ENCODE assay signal across 7 mouse cellular contexts in the genomic region with DNA sequence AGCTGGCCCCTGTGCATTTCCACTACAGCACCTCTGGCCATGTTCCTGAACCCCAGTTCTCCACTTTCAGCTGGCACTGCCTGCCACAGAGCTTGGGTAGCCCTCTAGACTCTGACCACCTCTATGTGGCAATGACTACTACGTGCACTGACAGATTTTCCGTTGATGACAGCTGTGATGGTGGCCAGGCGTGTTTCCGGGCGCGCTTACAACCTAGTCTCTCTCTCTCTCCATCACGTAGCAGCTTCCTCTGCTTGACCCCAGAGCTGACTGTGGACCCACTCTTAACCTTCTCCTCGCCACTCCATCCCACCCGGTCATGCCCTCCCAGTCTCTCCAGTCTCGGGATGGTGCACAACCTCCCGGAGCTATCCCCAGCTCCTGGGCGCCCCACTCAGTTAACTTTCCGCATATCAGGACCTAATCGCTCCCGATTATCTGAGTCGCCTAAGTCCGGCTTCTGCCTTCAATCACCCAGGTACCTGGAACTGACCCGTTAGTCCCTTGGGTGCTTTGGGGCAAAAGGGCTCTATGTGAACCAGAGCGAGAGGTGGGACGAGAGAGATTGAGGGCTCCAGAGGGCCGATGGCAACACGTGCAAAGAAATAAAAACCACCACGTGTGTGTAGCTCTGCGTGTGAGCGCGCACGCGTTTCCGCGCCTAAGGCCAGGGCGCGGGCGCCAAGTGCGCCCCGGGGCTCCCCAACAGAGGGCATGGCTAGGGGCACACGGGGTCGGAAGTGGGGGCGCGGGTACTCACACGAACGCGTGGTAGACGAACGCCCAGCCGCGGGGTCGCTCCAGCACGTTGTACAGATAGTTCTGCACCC. TPM values are rescaled to one million over a fixed set of nuclear protein-coding genes. Genes with fewer than 3 reads are reported as not detected.
DNase-seq lines count a peak whose midpoint lies in the region; TF ChIP-seq lines count a peak whose summit lies in the region.

No protein-coding gene starts in this region.

- peaks cover 21% of the 10 kb centered on the region for H3K79me2 ChIP-seq in CH12.LX (replicated peaks; ENCODE audit: control insufficient read depth, extremely low read depth, insufficient read depth, poor library complexity, severe bottlenecking)

- H3K27me3 ChIP-seq in CH12.LX (replicated peaks): no peaks in the 10 kb centered on the region
- H3K27me3 ChIP-seq in forebrain, embryonic 10.5 days (ENCODE audit: poor library complexity, severe bottlenecking): peaks cover 50% of the 10 kb centered on the region
- H3K27me3 ChIP-seq in megakaryocyte, embryonic 14.5 days (replicated peaks): peaks cover 25% of the 10 kb centered on the region

- intact Hi-C loops in heart, postnatal 36 days (cut with DNase I): loop anchor here (5.0 kb wide), 1 partner anchor 307 kb away; no protein-coding TSS in a partner anchor
- intact Hi-C loops in left cerebral cortex, postnatal 10 days (cut with DNase I): loop anchor here (5.0 kb wide), 2 partner anchors 307 to 548 kb away; no protein-coding TSS in a partner anchor

- peak overlapping the region; percentile 73 for H3K9ac ChIP-seq in CH12.LX (ENCODE audit: insufficient read depth, low read depth)

- TF ChIP-seq POLR2A in CH12.LX (IDR thresholded peaks at IDR 0.05; ENCODE audit: low read depth, low read length): peak; percentile 45

- peak overlapping the region; percentile 77; the same call in 1 of the 2 replicates for H3K4me2 ChIP-seq in CH12.LX (ENCODE audit: insufficient read depth, low read depth, poor library complexity, severe bottlenecking)

- TF ChIP-seq EP300 in CH12.LX (IDR thresholded peaks at IDR 0.05; ENCODE audit: low read length): peak; percentile 45; the same call in 1 of the 2 replicates

- no peaks in the 10 kb centered on the region for H3K9me3 ChIP-seq in CH12.LX (replicated peaks; ENCODE audit: low read length)
- no peaks in the 10 kb centered on the region for H3K9me3 ChIP-seq in forebrain, embryonic 10.5 days
- no peaks in the 10 kb centered on the region for H3K9me3 ChIP-seq in megakaryocyte, embryonic 14.5 days

- DNase-seq in B cell, adult 2 months: peak; percentile 66 to 71
- DNase-seq in CH12.LX (ENCODE audit: extremely low read depth): peak; percentile 71
- peak; percentile 44 for DNase-seq in forebrain, embryonic 10.5 days (ENCODE audit: extremely low spot score, low spot score)
- peak; percentile 10 to 30 for DNase-seq in heart, postnatal 36 days
- DNase-seq in left cerebral cortex, postnatal 10 days (ENCODE audit: extremely low spot score in 1 of 2, low spot score in 2 of 2): peak; percentile 42 to 47
- peak; percentile 40 for DNase-seq in spleen, adult 12 weeks (ENCODE audit: low spot score)

- peaks cover 0 to 38% of the 10 kb centered on the region in 2 experiments; a peak in 2 of 4 replicates for H3K4me1 ChIP-seq in CH12.LX (ENCODE audit: control insufficient read depth in 1 of 2, insufficient read depth in 2 of 2)
- H3K4me1 ChIP-seq in forebrain, embryonic 10.5 days: peaks cover 26% of the 10 kb centered on the region
- peaks cover 49% of the 10 kb centered on the region for H3K4me1 ChIP-seq in megakaryocyte, embryonic 14.5 days

- in situ Hi-C loops in CH12.LX (cut with MboI; ENCODE audit: low pct_ligation_motif_present, low pct_unique_long_range_greater_than_20kb, low sequenced_read_pairs): loop anchor here (25.0 kb wide), 2 partner anchors 302 to 348 kb away; no protein-coding TSS in a partner anchor

- TF ChIP-seq CTCF in CH12.LX (conservative IDR thresholded peaks at IDR 0.05 in 1 of 2, IDR thresholded peaks at IDR 0.05 in 1 of 2; ENCODE audit: low read depth in 2 of 2, low read length in 2 of 2): peak in 1 of 2 experiments; percentile 27; a peak in 1 of 4 replicates

- peak overlapping the region; percentile 72 to 89 (median 80) for H3K4me3 ChIP-seq in CH12.LX (replicated peaks in 1 of 3; ENCODE audit: low read depth in 2 of 3, low read length in 2 of 3, poor library complexity in 1 of 3)
- H3K4me3 ChIP-seq in forebrain, embryonic 10.5 days: peak overlapping the region; percentile 76
- peak overlapping the region; percentile 95 for H3K4me3 ChIP-seq in megakaryocyte, embryonic 14.5 days (replicated peaks)

- peaks cover 0 to 3% of the 10 kb centered on the region in 2 experiments for H3K36me3 ChIP-seq in CH12.LX (replicated peaks in 1 of 2; ENCODE audit: control insufficient read depth in 1 of 2, insufficient read depth in 1 of 2, low read length in 1 of 2)
- no peaks in the 10 kb centered on the region for H3K36me3 ChIP-seq in forebrain, embryonic 10.5 days (replicated peaks)
- no peaks in the 10 kb centered on the region for H3K36me3 ChIP-seq in megakaryocyte, embryonic 14.5 days (replicated peaks; ENCODE audit: low read length)

- peak; percentile 12; the same call in 1 of the 2 replicates for TF ChIP-seq RAD21 in CH12.LX (IDR thresholded peaks at IDR 0.05; ENCODE audit: low read depth, low read length)

- dilution Hi-C loops in CH12.LX (cut with MboI; ENCODE audit: extremely low pct_ligation_motif_present, extremely low pct_unique_long_range_greater_than_20kb, low sequenced_read_pairs): no loop called here

- under 1% methylated on average over 48 of the region's 48 CpGs for WGBS in forebrain, embryonic 10.5 days

- H3K27ac ChIP-seq in CH12.LX (ENCODE audit: insufficient read depth, low read depth): peak overlapping the region; percentile 87
- peak overlapping the region; percentile 84 for H3K27ac ChIP-seq in forebrain, embryonic 10.5 days

TF ChIP-seq in CH12.LX, 34 proteins besides CTCF, POLR2A, EP300 and RAD21:
- TF ChIP-seq GABPA (IDR thresholded peaks at IDR 0.05; ENCODE audit: insufficient replicate concordance, low read depth, low read length): no peak
- peak; percentile 96 for TF ChIP-seq BHLHE40 (IDR thresholded peaks at IDR 0.05; ENCODE audit: low read depth, low read length)
- TF ChIP-seq ETS1 (conservative IDR thresholded peaks at IDR 0.05; ENCODE audit: low read depth, low read length): peak; percentile 81
- TF ChIP-seq HCFC1 (IDR thresholded peaks at IDR 0.05; ENCODE audit: low read depth, low read length): peak; percentile 58
- no peak; the same call in 1 of the 2 replicates for TF ChIP-seq SMC3 (IDR thresholded peaks at IDR 0.05; ENCODE audit: low read depth, low read length)
- TF ChIP-seq POLR2AphosphoS2 (IDR thresholded peaks at IDR 0.05; ENCODE audit: low read depth, low read length): no peak
- TF ChIP-seq MXI1 (IDR thresholded peaks at IDR 0.05; ENCODE audit: low read depth, low read length): peak; percentile 96
- no peak for TF ChIP-seq KAT2A (IDR thresholded peaks at IDR 0.05; ENCODE audit: insufficient replicate concordance, low read length)
- TF ChIP-seq MYC (IDR thresholded peaks at IDR 0.05; ENCODE audit: low read depth, low read length): peak; percentile 98
- peak; percentile 51; the same call in 1 of the 2 replicates for TF ChIP-seq ZKSCAN1 (IDR thresholded peaks at IDR 0.05; ENCODE audit: borderline replicate concordance, low read depth, low read length)
- no peak for TF ChIP-seq JUND (conservative IDR thresholded peaks at IDR 0.05; ENCODE audit: low read depth, low read length)
- TF ChIP-seq NRF1 (IDR thresholded peaks at IDR 0.05; ENCODE audit: low read depth, low read length): peak; percentile 42
- TF ChIP-seq NELFE (IDR thresholded peaks at IDR 0.05; ENCODE audit: low read depth, low read length): no peak
- TF ChIP-seq TBP (conservative IDR thresholded peaks at IDR 0.05; ENCODE audit: low read depth, low read length): no peak
- TF ChIP-seq JUN (IDR thresholded peaks at IDR 0.05; ENCODE audit: insufficient read depth, low read depth, low read length): no peak
- no peak for TF ChIP-seq UBTF (IDR thresholded peaks at IDR 0.05; ENCODE audit: low read depth, low read length)
- 0 out of 2 replicates have a peak, but pooled peaks have one; percentile 11 for TF ChIP-seq MAFK (IDR thresholded peaks at IDR 0.05; ENCODE audit: insufficient replicate concordance, low read length)
- peak; percentile 64; the same call in 1 of the 2 replicates for TF ChIP-seq RCOR1 (conservative IDR thresholded peaks at IDR 0.05; ENCODE audit: low read depth, low read length)
- TF ChIP-seq USF1 (IDR thresholded peaks at IDR 0.05; ENCODE audit: low read depth, low read length): 0 out of 2 replicates have a peak, but pooled peaks have one; percentile 7
- TF ChIP-seq SIN3A (IDR thresholded peaks at IDR 0.05; ENCODE audit: low read length): peak; percentile 88
- peak; percentile 94 for TF ChIP-seq MAX (IDR thresholded peaks at IDR 0.05; ENCODE audit: low read length)
- peak; percentile 42; the same call in 1 of the 2 replicates for TF ChIP-seq IRF4 (IDR thresholded peaks at IDR 0.05; ENCODE audit: low read depth, low read length)
- peak; percentile 11; the same call in 1 of the 2 replicates for TF ChIP-seq MEF2A (IDR thresholded peaks at IDR 0.05; ENCODE audit: borderline replicate concordance, low read depth, low read length)
- no peak for TF ChIP-seq PAX5 (IDR thresholded peaks at IDR 0.05; ENCODE audit: low read length)
- TF ChIP-seq ZNF384 (IDR thresholded peaks at IDR 0.05; ENCODE audit: low read depth, low read length): no peak
- TF ChIP-seq ZMIZ1 (IDR thresholded peaks at IDR 0.05; ENCODE audit: low read depth, low read length): no peak
- no peak for TF ChIP-seq USF2 (conservative IDR thresholded peaks at IDR 0.05; ENCODE audit: low read depth, low read length)
- TF ChIP-seq ZC3H11A (IDR thresholded peaks at IDR 0.05; ENCODE audit: low read depth, low read length): no peak
- TF ChIP-seq TCF12 (IDR thresholded peaks at IDR 0.05; ENCODE audit: low read depth, low read length): peak; percentile 86
- TF ChIP-seq E2F4 (IDR thresholded peaks at IDR 0.05; ENCODE audit: insufficient replicate concordance, low read depth, low read length): peak; percentile 50; the same call in 1 of the 2 replicates
- TF ChIP-seq CHD1 (IDR thresholded peaks at IDR 0.05; ENCODE audit: low read depth, low read length): no peak
- TF ChIP-seq MAZ (IDR thresholded peaks at IDR 0.05; ENCODE audit: low read depth, low read length): no peak; the same call in 1 of the 2 replicates
- TF ChIP-seq CHD2 (IDR thresholded peaks at IDR 0.05; ENCODE audit: low read length): no peak
- TF ChIP-seq ELF1 (IDR thresholded peaks at IDR 0.05; ENCODE audit: low read depth, low read length): peak; percentile 23; the same call in 1 of the 2 replicates
TF ChIP-seq in CH12.LX: peak in this region for 17.

RNA-seq across cellular contexts. Expression of gene Kcnq5, which starts 1.1 kb away (rescaled TPM):
- total RNA-seq in CH12.LX (2012; rRNA removed) (7.6 and 8.2 TPM in 2 replicates), CH12.LX (2014; rRNA removed) (7.3 and 8.7 TPM in 2 replicates)
- polyA plus RNA-seq in CH12.LX (2012; ENCODE audit: insufficient read length, low read depth): 5.5 and 6.5 TPM in 2 replicates
- 0.47 and 0.73 TPM in 2 replicates for polyA plus RNA-seq in forebrain, embryonic 10.5 days (2016; fragmentation: Nextera tagmentation; extraction: Ambion mirVana)
- total RNA-seq in heart, postnatal 36 days (2021): 1 to 10 TPM; 2.1 to 3.0 TPM
- 10 to 100 TPM; 73.7 to 80.2 TPM for total RNA-seq in left cerebral cortex, postnatal 10 days (2021)
- polyA plus RNA-seq in megakaryocyte, embryonic 14.5 days (2012; ENCODE audit: insufficient read depth, low replicate concordance): 0.10 TPM in 1 of 2 replicates, not detected in the other

Comparison
In these comparisons a context has a peak if more than half of its experiments do, and no peak if none do; other contexts are left out.
1. Peak in every context shown above with its lines: DNase-seq, H3K4me3 ChIP-seq and H3K27ac ChIP-seq.
2. DNase-seq: peak in every context shown above with its lines; median percentile 71 in CH12.LX; 68 in B cell, adult 2 months; 44 in left cerebral cortex, postnatal 10 days; 44 in forebrain, embryonic 10.5 days; 40 in spleen, adult 12 weeks; 20 in heart, postnatal 36 days.
3. RNA of gene Kcnq5, which starts 1.1 kb away (total RNA-seq): 73.7 to 80.2 TPM in left cerebral cortex, postnatal 10 days; 7.3 to 8.7 TPM in CH12.LX and 2.1 to 3.0 TPM in heart, postnatal 36 days; every median in the first group is over 4 times any median in the second.